ENCODE assay signal across 9 mouse cellular contexts in the genomic region with DNA sequence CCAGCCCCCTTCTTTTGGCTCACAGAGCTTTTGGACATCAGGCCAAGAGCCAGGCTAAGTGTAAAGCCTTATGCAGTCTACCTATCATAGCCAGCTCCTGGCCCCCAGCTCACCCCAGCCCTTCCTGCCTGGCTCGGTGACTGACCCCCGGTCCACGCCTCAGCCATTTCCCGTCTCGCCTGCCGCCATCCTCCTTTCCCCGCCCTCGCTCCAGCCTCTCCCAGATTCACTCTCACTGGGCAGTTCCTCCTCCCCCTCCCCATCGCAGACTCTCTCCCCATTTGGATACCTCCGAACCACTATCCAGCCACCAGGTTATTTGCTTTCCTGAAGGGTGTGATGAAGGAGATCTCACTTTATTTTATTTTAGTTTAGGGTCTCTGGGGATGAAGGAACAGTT. TPM values are rescaled to one million over a fixed set of nuclear protein-coding genes. Genes with fewer than 3 reads are reported as not detected.
DNase-seq lines count a peak whose midpoint lies in the region; ATAC-seq and TF ChIP-seq lines count a peak whose summit lies in the region.
"Had no signal": no experiment of that assay in that cellular context is flagged by ENCODE, and none has a peak within 500 bp of the region (broad histone marks: within the 10 kb centered on the region; RNA-seq: fewer than 3 reads in every experiment).

No protein-coding gene starts in this region.

- H3K27me3 ChIP-seq in kidney, embryonic 14.5 days (ENCODE audit: control insufficient read depth, insufficient read depth, low read length) = peaks cover 71% of the 10 kb centered on the region
- H3K27me3 ChIP-seq in heart, embryonic 13.5 days (replicated peaks) = peaks cover 82% of the 10 kb centered on the region
- H3K27me3 ChIP-seq in myocyte (ENCODE audit: control insufficient read depth, insufficient read depth, insufficient read length) = peaks cover 40% of the 10 kb centered on the region

- peak overlapping the region; percentile 38 for H3K4me2 ChIP-seq in kidney, embryonic 14.5 days (replicated peaks; ENCODE audit: low read depth, low read length)
- peak overlapping the region; percentile 100 for H3K4me2 ChIP-seq in heart, embryonic 13.5 days
- peak overlapping the region; percentile 50 for H3K4me2 ChIP-seq in myocyte (ENCODE audit: low read depth)

- no peak for TF ChIP-seq POLR2A in myocyte (IDR thresholded peaks at IDR 0.05; ENCODE audit: insufficient read length, low read depth)

- H3ac ChIP-seq in myocyte (ENCODE audit: control insufficient read depth, insufficient read length) = no peak overlapping the region

- H3K4me3 ChIP-seq in kidney, embryonic 14.5 days (ENCODE audit: low read length) = peak overlapping the region; percentile 31
- H3K4me3 ChIP-seq in heart, embryonic 13.5 days = peak overlapping the region; percentile 50
- no peak overlapping the region for H3K4me3 ChIP-seq in myocyte

- no peak for ATAC-seq in kidney, embryonic 14.5 days (ENCODE audit: low FRiP score, low TSS enrichment)
- no peak for ATAC-seq in heart, embryonic 13.5 days (ENCODE audit: extremely low read depth, insufficient number of reproducible peaks, low FRiP score, low TSS enrichment)
- ATAC-seq in activated CD4-positive, CD25-positive, alpha-beta regulatory T cell, adult 4 months = no peak

- no peak overlapping the region for H3K27ac ChIP-seq in kidney, embryonic 14.5 days (ENCODE audit: low read depth, low read length)
- H3K27ac ChIP-seq in heart, embryonic 13.5 days (replicated peaks) = no peak overlapping the region

- H3K79me2 ChIP-seq in myocyte (ENCODE audit: control insufficient read depth, insufficient read depth) = no peaks in the 10 kb centered on the region

- peaks cover 40% of the 10 kb centered on the region for H3K4me1 ChIP-seq in kidney, embryonic 14.5 days (ENCODE audit: control insufficient read depth, insufficient read depth, low read length)
- peaks cover 55% of the 10 kb centered on the region for H3K4me1 ChIP-seq in heart, embryonic 13.5 days

- no peak overlapping the region for H3K9ac ChIP-seq in kidney, embryonic 14.5 days (ENCODE audit: low read depth, low read length)
- H3K9ac ChIP-seq in heart, embryonic 13.5 days = peak overlapping the region; percentile 73

- H3K36me3 ChIP-seq in kidney, embryonic 14.5 days (ENCODE audit: control insufficient read depth, insufficient read depth, low read length) = no peaks in the 10 kb centered on the region
- no peaks in the 10 kb centered on the region for H3K36me3 ChIP-seq in heart, embryonic 13.5 days
- H3K36me3 ChIP-seq in myocyte (ENCODE audit: control insufficient read depth, insufficient read depth) = no peaks in the 10 kb centered on the region
- H3K36me3 ChIP-seq: G1E had no signal

- no peaks in the 10 kb centered on the region for H3K9me3 ChIP-seq in kidney, embryonic 14.5 days (ENCODE audit: control insufficient read depth, low read length)
- H3K9me3 ChIP-seq in heart, embryonic 13.5 days = no peaks in the 10 kb centered on the region

- no peak for DNase-seq in kidney, adult 9 months
- DNase-seq in kidney, postnatal 36 days = peak; percentile 49 to 57
- no peak for DNase-seq in spleen, adult 18-20 months
- no peak for DNase-seq in urinary bladder, postnatal 10 days (ENCODE audit: low spot score)

- 1% methylated on average over 10 of the region's 10 CpGs for WGBS in kidney, embryonic 14.5 days
- 5% methylated on average over 10 of the region's 10 CpGs for WGBS in heart, embryonic 13.5 days

TF ChIP-seq in myocyte, 11 proteins besides CTCF, POLR2A, EP300 and RAD21:
- TF ChIP-seq TCF3 (IDR thresholded peaks at IDR 0.05; ENCODE audit: insufficient read length, low read depth) = no peak
- TF ChIP-seq REST (IDR thresholded peaks at IDR 0.05; ENCODE audit: insufficient read depth, insufficient read length) = no peak
- TF ChIP-seq E2F4 (IDR thresholded peaks at IDR 0.05; ENCODE audit: insufficient read depth) = no peak
- no peak for TF ChIP-seq MYOG (IDR thresholded peaks at IDR 0.05; ENCODE audit: control insufficient read depth in 1 of 3, insufficient read depth in 1 of 3, insufficient read length in 2 of 3, low read depth in 2 of 3)
TF ChIP-seq in myocyte: peak in this region for 0.

RNA-seq across cellular contexts. Expression of a gene that starts 0.8 kb away (rescaled TPM):
- 0.54 and 0.84 TPM in 2 replicates for polyA plus RNA-seq in kidney, embryonic 14.5 days (2014; fragmentation: Nextera tagmentation; extraction: Ambion mirVana)
- 2.1 and 2.3 TPM in 2 replicates for polyA plus RNA-seq in heart, embryonic 13.5 days (2015; fragmentation: Nextera tagmentation; extraction: Ambion mirVana)
- 0.11 TPM for polyA plus RNA-seq in myocyte (2012; fragmentation: generic; extraction: Trizol)
- polyA plus RNA-seq in activated CD4-positive, CD25-positive, alpha-beta regulatory T cell, adult 4 months (2017; shearing (Covaris generic)) = under 1 TPM; 0.11 to 0.15 TPM
- polyA plus RNA-seq: G1E had no signal

RNA-seq across cellular contexts. Expression of a gene that starts 3.2 kb away (rescaled TPM):
- 14.4 and 22.4 TPM in 2 replicates for polyA plus RNA-seq in kidney, embryonic 14.5 days (2014; fragmentation: Nextera tagmentation; extraction: Ambion mirVana)
- polyA plus RNA-seq in heart, embryonic 13.5 days (2015; fragmentation: Nextera tagmentation; extraction: Ambion mirVana) = 6.2 and 6.6 TPM in 2 replicates
- polyA plus RNA-seq in myocyte (2012; fragmentation: generic; extraction: Trizol) = 7.6 TPM
- 1 to 10 TPM; 8.7 to 8.8 TPM for polyA plus RNA-seq in activated CD4-positive, CD25-positive, alpha-beta regulatory T cell, adult 4 months (2017; shearing (Covaris generic))

RNA-seq across cellular contexts. Expression of a gene that starts 20.5 kb away (rescaled TPM):
- 5.5 and 8.6 TPM in 2 replicates for polyA plus RNA-seq in kidney, embryonic 14.5 days (2014; fragmentation: Nextera tagmentation; extraction: Ambion mirVana)
- 13.5 and 15.0 TPM in 2 replicates for polyA plus RNA-seq in heart, embryonic 13.5 days (2015; fragmentation: Nextera tagmentation; extraction: Ambion mirVana)
- polyA plus RNA-seq in myocyte (2012; fragmentation: generic; extraction: Trizol) = 33.4 TPM
- polyA plus RNA-seq in activated CD4-positive, CD25-positive, alpha-beta regulatory T cell, adult 4 months (2017; shearing (Covaris generic)) = 10 to 100 TPM; 24.2 to 42.0 TPM

RNA-seq across cellular contexts. Expression of a gene that starts 26.5 kb away (rescaled TPM):
- 17.5 and 21.4 TPM in 2 replicates for polyA plus RNA-seq in kidney, embryonic 14.5 days (2014; fragmentation: Nextera tagmentation; extraction: Ambion mirVana)
- polyA plus RNA-seq in heart, embryonic 13.5 days (2015; fragmentation: Nextera tagmentation; extraction: Ambion mirVana) = 8.1 and 8.9 TPM in 2 replicates
- 27.1 TPM for polyA plus RNA-seq in myocyte (2012; fragmentation: generic; extraction: Trizol)
- 10 to 100 TPM; 21.7 to 29.2 TPM for polyA plus RNA-seq in activated CD4-positive, CD25-positive, alpha-beta regulatory T cell, adult 4 months (2017; shearing (Covaris generic))

RNA-seq across cellular contexts. Expression of a gene that starts 36.9 kb away (rescaled TPM):
- polyA plus RNA-seq in kidney, embryonic 14.5 days (2014; fragmentation: Nextera tagmentation; extraction: Ambion mirVana) = 1,971 and 2,088 TPM in 2 replicates
- 1,584 and 1,655 TPM in 2 replicates for polyA plus RNA-seq in heart, embryonic 13.5 days (2015; fragmentation: Nextera tagmentation; extraction: Ambion mirVana)
- polyA plus RNA-seq in myocyte (2012; fragmentation: generic; extraction: Trizol) = 2,204 TPM
- polyA plus RNA-seq in activated CD4-positive, CD25-positive, alpha-beta regulatory T cell, adult 4 months (2017; shearing (Covaris generic)) = 100 to 1,000 TPM; 510 to 711 TPM

Comparison
In these comparisons a context has a peak if more than half of its experiments do, and no peak if none do; other contexts are left out.
1. DNase-seq: peak in kidney, postnatal 36 days (2 of 2); none in kidney, adult 9 months (single experiment), spleen, adult 18-20 months (0 of 2) and urinary bladder, postnatal 10 days (single experiment).
2. H3K4me2 ChIP-seq: peak in every context shown above with its lines; median percentile 100 in heart, embryonic 13.5 days; 50 in myocyte; 38 in kidney, embryonic 14.5 days.